ENCODE assay signal across 12 mouse cellular contexts in genomic region chr10:21826793-21827504, GRCm38 (mm10). TPM values are rescaled to one million over a fixed set of nuclear protein-coding genes. Genes with fewer than 3 reads are reported as not detected.
DNase-seq lines count a peak whose midpoint lies in the region; ATAC-seq and TF ChIP-seq lines count a peak whose summit lies in the region.
"Had no signal": no experiment of that assay in that cellular context is flagged by ENCODE, and none has a peak within 500 bp of the region (broad histone marks: within the 10 kb centered on the region; RNA-seq: fewer than 3 reads in every experiment).

No protein-coding gene starts in this region.

- no peak for TF ChIP-seq CTCF in E14TG2a.4 (conservative IDR thresholded peaks at IDR 0.05; ENCODE audit: low read length)

- H3K27ac ChIP-seq in intestine, embryonic 15.5 days, result no peak overlapping the region
- no peak overlapping the region for H3K27ac ChIP-seq in forebrain, embryonic 11.5 days (ENCODE audit: low read depth, low read length)
- H3K27ac ChIP-seq: forebrain, embryonic 12.5 days had no signal

- H3K36me3 ChIP-seq in E14TG2a.4 (ENCODE audit: insufficient read depth, low read length), result peaks cover 7% of the 10 kb centered on the region; the same call in 1 of the 2 replicates
- no peaks in the 10 kb centered on the region for H3K36me3 ChIP-seq in intestine, embryonic 15.5 days
- no peaks in the 10 kb centered on the region for H3K36me3 ChIP-seq in forebrain, embryonic 11.5 days (ENCODE audit: control insufficient read depth, insufficient read depth, low read length)
- H3K36me3 ChIP-seq: forebrain, embryonic 12.5 days had no signal

- peak; percentile 81 for ATAC-seq in intestine, embryonic 15.5 days
- ATAC-seq in monocyte, adult 5-6 weeks (replicated peaks; ENCODE audit: insufficient number of reproducible peaks, low FRiP score, low TSS enrichment, poor library complexity, severe bottlenecking), result 0 out of 2 replicates have a peak, but pooled peaks have one; percentile 41
- ATAC-seq in forebrain, embryonic 11.5 days (replicated peaks; ENCODE audit: low FRiP score), result no peak
- ATAC-seq: inflammation-experienced regulatory T-cells, adult 6 months had no signal

- H3K4me2 ChIP-seq in intestine, embryonic 15.5 days (replicated peaks), result no peak overlapping the region; the same call in 1 of the 2 replicates
- no peak overlapping the region for H3K4me2 ChIP-seq in forebrain, embryonic 11.5 days (ENCODE audit: low read depth, low read length, severe bottlenecking)
- H3K4me2 ChIP-seq: forebrain, embryonic 12.5 days had no signal

- H3K9ac ChIP-seq in intestine, embryonic 15.5 days, result no peak overlapping the region
- H3K9ac ChIP-seq in forebrain, embryonic 11.5 days (ENCODE audit: low read length), result no peak overlapping the region
- H3K9ac ChIP-seq: forebrain, embryonic 12.5 days had no signal

- peak; percentile 48 for DNase-seq in A20 (ENCODE audit: low read depth, low spot score)
- no peak for DNase-seq in frontal cortex, postnatal 14 days (ENCODE audit: low spot score in 2 of 2)
- no peak for DNase-seq in forebrain, embryonic 11.5 days (ENCODE audit: low spot score)
- no peak for DNase-seq in cerebellum, postnatal 10 days
- DNase-seq: gastrocnemius, postnatal 10 days; heart, postnatal 10 days; lung, adult 2 months had no signal

- no peaks in the 10 kb centered on the region for H3K27me3 ChIP-seq in E14TG2a.4 (ENCODE audit: insufficient read depth, low read length)
- no peaks in the 10 kb centered on the region for H3K27me3 ChIP-seq in intestine, embryonic 15.5 days (replicated peaks)
- H3K27me3 ChIP-seq in forebrain, embryonic 11.5 days (ENCODE audit: control insufficient read depth, insufficient read depth, low read length), result no peaks in the 10 kb centered on the region
- H3K27me3 ChIP-seq: forebrain, embryonic 12.5 days had no signal

- peak overlapping the region; percentile 70 for H3K4me3 ChIP-seq in E14TG2a.4 (replicated peaks; ENCODE audit: low read length)
- no peak overlapping the region for H3K4me3 ChIP-seq in intestine, embryonic 15.5 days (replicated peaks)
- no peak overlapping the region for H3K4me3 ChIP-seq in forebrain, embryonic 11.5 days (ENCODE audit: low read depth, low read length)
- H3K4me3 ChIP-seq: forebrain, embryonic 12.5 days had no signal

- peaks cover 89% of the 10 kb centered on the region for H3K4me1 ChIP-seq in E14TG2a.4 (replicated peaks; ENCODE audit: low read depth, low read length)
- peaks cover 5% of the 10 kb centered on the region; the same call in 1 of the 2 replicates for H3K4me1 ChIP-seq in intestine, embryonic 15.5 days (replicated peaks)
- peaks cover 6% of the 10 kb centered on the region; the same call in 1 of the 2 replicates for H3K4me1 ChIP-seq in forebrain, embryonic 11.5 days (replicated peaks; ENCODE audit: control insufficient read depth, insufficient read depth, low read length)

- H3K9me3 ChIP-seq in E14TG2a.4 (ENCODE audit: low read length), result no peaks in the 10 kb centered on the region
- no peaks in the 10 kb centered on the region for H3K9me3 ChIP-seq in intestine, embryonic 15.5 days
- H3K9me3 ChIP-seq in forebrain, embryonic 11.5 days (ENCODE audit: control insufficient read depth, low read length), result no peaks in the 10 kb centered on the region
- H3K9me3 ChIP-seq: forebrain, embryonic 12.5 days had no signal

- WGBS in intestine, embryonic 15.5 days, result 54% methylated on average over 5 of the region's 5 CpGs
- WGBS in forebrain, embryonic 11.5 days, result 39% methylated on average over 5 of the region's 5 CpGs

RNA-seq across cellular contexts. Expression of gene Sgk1, which starts 55.0 kb away (rescaled TPM):
- polyA plus RNA-seq in intestine, embryonic 15.5 days (2015; fragmentation: Nextera tagmentation; extraction: Ambion mirVana), result 30.6 and 36.7 TPM in 2 replicates
- 323 to 475 TPM (median 431 TPM) in 3 replicates for total RNA-seq in monocyte, adult 5-6 weeks (2017)
- polyA plus RNA-seq in forebrain, embryonic 11.5 days (2014; fragmentation: Nextera tagmentation; extraction: Ambion mirVana), result 20.7 and 24.5 TPM in 2 replicates
